Mouse (Mus musculus): Measurements from ENCODE around the gene Ccdc61. TPM values are rescaled to one million over a fixed set of nuclear protein-coding genes. Genes with fewer than 3 reads are reported as not detected.
A peak's percentile ranks its signal among the peaks of the same experiment; 100 is the strongest.
"Not testable (repeated sequence)": the region's sequence is repeated elsewhere in the genome, so short reads cannot be mapped to it uniquely, and the experiment has no call there.

The Ccdc61 gene
- polyA plus RNA-seq, 1 experiment from 2014 or later = 27.9 TPM

GRCm38 (mm10) chr7:18875372-18875771 lies 34.8 kb downstream of the Ccdc61 start:
- peaks cover 4% of the 10 kb centered on the region; the same call in 1 of the 2 replicates for H3K4me1 ChIP-seq
- no peak overlapping the region for H3K4me2 ChIP-seq
- no peak overlapping the region for H3K27ac ChIP-seq
- H3K36me3 ChIP-seq (ENCODE audit: poor library complexity, severe bottlenecking) = no peaks in the 10 kb centered on the region
- H3K9me3 ChIP-seq (replicated peaks) = no peaks in the 10 kb centered on the region
- H3K4me3 ChIP-seq = no peak overlapping the region
- H3K9ac ChIP-seq = no peak overlapping the region
- no peak for ATAC-seq
- H3K27me3 ChIP-seq = no peaks in the 10 kb centered on the region
- WGBS = 88% methylated on average over 5 of the region's 5 CpGs

DNA sequence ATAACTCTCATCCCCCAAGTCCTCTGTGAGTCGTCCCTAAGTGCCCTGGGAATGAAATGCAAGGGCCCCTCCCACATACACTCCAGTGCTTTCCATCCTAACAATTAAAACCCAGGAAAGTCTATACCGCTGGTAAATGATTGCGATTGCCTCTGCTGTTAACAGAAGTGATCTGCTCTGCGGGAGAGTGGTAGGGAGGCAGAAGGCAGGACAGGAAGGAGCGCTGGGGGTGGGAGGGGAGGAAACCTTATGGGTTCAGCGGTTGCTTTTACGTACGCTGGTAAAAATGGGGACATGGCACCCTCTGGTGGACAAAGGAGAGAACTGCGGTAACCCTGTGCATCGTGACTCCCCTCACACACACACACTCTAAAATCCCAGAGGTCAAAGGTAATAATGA lies 37.0 kb downstream of the Ccdc61 start:
- H3K27ac ChIP-seq = no peak overlapping the region
- peak overlapping the region; percentile 45 for H3K4me3 ChIP-seq
- H3K9me3 ChIP-seq (replicated peaks) = peaks cover 4% of the 10 kb centered on the region; the same call in 1 of the 2 replicates
- no peaks in the 10 kb centered on the region for H3K36me3 ChIP-seq (ENCODE audit: poor library complexity, severe bottlenecking)
- ATAC-seq = peak; percentile 81
- H3K4me1 ChIP-seq = peaks cover 4% of the 10 kb centered on the region; the same call in 1 of the 2 replicates
- H3K27me3 ChIP-seq = no peaks in the 10 kb centered on the region
- WGBS = under 1% methylated on average over 10 of the region's 10 CpGs
- H3K4me2 ChIP-seq = peak overlapping the region; percentile 86
- peak overlapping the region; percentile 63 for H3K9ac ChIP-seq

GRCm38 (mm10) chr7:18872816-18873215 lies 37.4 kb downstream of the Ccdc61 start:
- 4% methylated on average over 7 of the region's 7 CpGs for WGBS
- H3K9ac ChIP-seq = peak overlapping the region; percentile 63
- H3K27ac ChIP-seq = no peak overlapping the region
- peak; percentile 60 for ATAC-seq
- H3K36me3 ChIP-seq (ENCODE audit: poor library complexity, severe bottlenecking) = no peaks in the 10 kb centered on the region
- H3K9me3 ChIP-seq (replicated peaks) = peaks cover 8% of the 10 kb centered on the region; the same call in 1 of the 2 replicates
- H3K4me1 ChIP-seq = peaks cover 4% of the 10 kb centered on the region; the same call in 1 of the 2 replicates
- H3K4me2 ChIP-seq = peak overlapping the region; percentile 86
- H3K27me3 ChIP-seq = no peaks in the 10 kb centered on the region
- peak overlapping the region; percentile 45 for H3K4me3 ChIP-seq

- H3K9me3 ChIP-seq (replicated peaks) = peaks cover 8% of the 10 kb centered on the region; the same call in 1 of the 2 replicates
- no peaks in the 10 kb centered on the region for H3K36me3 ChIP-seq (ENCODE audit: poor library complexity, severe bottlenecking)
- peaks cover 4% of the 10 kb centered on the region; the same call in 1 of the 2 replicates for H3K4me1 ChIP-seq
- H3K4me2 ChIP-seq = peak overlapping the region; percentile 86
- no peaks in the 10 kb centered on the region for H3K27me3 ChIP-seq
- peak overlapping the region; percentile 63 for H3K9ac ChIP-seq
- 32% methylated on average over 13 of the region's 14 CpGs for WGBS
- H3K27ac ChIP-seq = no peak overlapping the region
- peak overlapping the region; percentile 45 for H3K4me3 ChIP-seq
- peak; percentile 66 for ATAC-seq
Measured at GRCm38 (mm10) chr7:18872014-18872802, 38.0 kb downstream of the Ccdc61 start.

- H3K27me3 ChIP-seq; H3K4me3 ChIP-seq; H3K36me3 ChIP-seq (ENCODE audit: poor library complexity, severe bottlenecking); H3K4me1 ChIP-seq; H3K9me3 ChIP-seq (replicated peaks); ATAC-seq; H3K4me2 ChIP-seq; H3K9ac ChIP-seq; H3K27ac ChIP-seq: not testable (repeated sequence)
- 89% methylated on average over 1 of the region's 8 CpGs for WGBS
Measured at GRCm38 (mm10) chr7:18871031-18871430, 39.2 kb downstream of the Ccdc61 start, which contains the start of gene Pglyrp1. Gene Pglyrp1 (plus strand): TSS chr7:18871331.

DNA sequence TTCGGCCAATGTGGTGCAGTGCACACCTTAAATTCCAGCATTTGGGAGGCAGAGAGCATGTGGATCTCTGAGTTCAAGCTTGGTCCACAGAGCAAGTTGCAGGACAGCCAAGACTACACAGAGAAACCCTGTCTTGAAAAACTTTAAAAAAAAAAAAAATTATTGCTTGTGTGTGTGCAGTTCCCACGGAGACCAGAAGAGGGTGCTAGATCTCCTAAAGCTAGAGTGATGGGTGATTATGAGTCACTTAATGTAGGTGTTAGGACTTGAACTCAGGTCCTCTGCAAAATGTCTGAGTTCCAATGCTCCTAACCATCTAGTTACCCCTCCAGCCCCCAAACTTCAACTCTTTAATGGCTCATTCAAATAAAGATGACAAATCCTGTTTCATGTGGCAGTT lies 41.7 kb downstream of the Ccdc61 start:
- 82% methylated on average over 2 of the region's 2 CpGs for WGBS
- Histone ChIP-seq H3K27ac (no peak overlapping the region), H3K27me3 (no peaks in the 10 kb centered on the region), H3K4me1 (peaks cover 4% of the 10 kb centered on the region; the same call in 1 of the 2 replicates), H3K4me3 (no peak overlapping the region), H3K9me3 (replicated peaks) (peaks cover 8% of the 10 kb centered on the region; the same call in 1 of the 2 replicates), H3K9ac (no peak overlapping the region), H3K36me3 (ENCODE audit: poor library complexity, severe bottlenecking) (no peaks in the 10 kb centered on the region), H3K4me2 (no peak overlapping the region)
- ATAC-seq = no peak

GRCm38 (mm10) chr7:18862801-18863200 lies 47.4 kb downstream of the Ccdc61 start:
- H3K4me2 ChIP-seq = no peak overlapping the region
- H3K27me3 ChIP-seq = no peaks in the 10 kb centered on the region
- H3K4me1 ChIP-seq = no peaks in the 10 kb centered on the region
- H3K4me3 ChIP-seq = no peak overlapping the region
- H3K36me3 ChIP-seq (ENCODE audit: poor library complexity, severe bottlenecking) = no peaks in the 10 kb centered on the region
- H3K9ac ChIP-seq = no peak overlapping the region
- 0 out of 2 replicates have a peak, but pooled peaks cover under 1% of the 10 kb centered on the region for H3K9me3 ChIP-seq (replicated peaks)
- ATAC-seq = no peak
- 86% methylated on average over 6 of the region's 6 CpGs for WGBS
- no peak overlapping the region for H3K27ac ChIP-seq

DNA sequence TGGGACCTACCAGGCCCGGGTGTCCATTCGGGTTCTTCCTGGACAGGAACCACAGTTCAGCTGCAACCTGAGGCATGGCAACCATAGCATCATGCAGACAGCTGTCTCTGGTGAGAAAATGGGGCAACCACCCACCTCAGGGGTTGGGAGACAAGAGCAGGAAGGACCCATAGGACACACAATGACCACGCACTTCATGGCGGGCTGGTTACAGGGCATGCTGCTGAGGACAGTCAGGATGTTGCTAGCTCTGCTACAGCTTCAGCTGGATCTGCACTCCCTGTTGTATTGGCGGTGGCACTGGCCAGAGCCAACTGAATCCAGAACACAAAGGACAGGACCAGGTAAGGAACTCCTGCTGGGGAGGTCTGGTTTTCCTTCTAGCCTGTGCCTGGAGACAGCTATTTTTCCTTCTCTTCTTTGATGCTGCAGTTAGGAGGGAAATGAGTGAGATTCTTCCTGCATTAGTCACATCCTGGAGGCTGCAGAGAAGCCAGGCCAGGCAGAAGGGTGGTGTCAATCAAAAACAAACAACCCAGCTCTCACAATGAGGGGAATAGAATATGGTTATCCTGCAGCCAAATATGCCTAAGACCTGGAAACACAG lies 51.8 kb downstream of the Ccdc61 start:
- Histone ChIP-seq H3K9ac (no peak overlapping the region), H3K36me3 (ENCODE audit: poor library complexity, severe bottlenecking) (no peaks in the 10 kb centered on the region), H3K9me3 (replicated peaks) (no peaks in the 10 kb centered on the region), H3K27ac (no peak overlapping the region), H3K4me2 (no peak overlapping the region), H3K27me3 (no peaks in the 10 kb centered on the region), H3K4me1 (no peaks in the 10 kb centered on the region), H3K4me3 (no peak overlapping the region)
- ATAC-seq = no peak
- 78% methylated on average over 5 of the region's 5 CpGs for WGBS

DNA sequence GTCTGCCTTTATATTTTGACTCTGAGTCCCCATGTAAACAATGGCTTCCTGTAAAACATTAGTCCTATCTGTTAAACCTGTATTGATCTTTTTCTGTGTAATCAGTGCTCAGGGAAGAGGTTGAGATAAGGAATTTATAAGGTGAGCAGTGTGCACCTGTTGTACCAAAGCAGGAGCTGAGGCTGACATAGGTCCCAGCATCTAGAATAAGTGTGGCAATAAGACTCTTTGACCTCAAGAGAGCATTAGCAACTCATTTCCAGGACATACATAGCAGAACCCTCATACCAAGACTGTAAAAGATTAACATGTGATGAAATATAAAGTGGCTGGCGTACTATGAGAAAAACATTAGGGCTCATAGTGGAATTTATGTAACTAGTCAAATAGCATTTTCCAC lies 61.8 kb downstream of the Ccdc61 start:
- Histone ChIP-seq H3K27ac (no peak overlapping the region), H3K27me3 (no peaks in the 10 kb centered on the region), H3K36me3 (ENCODE audit: poor library complexity, severe bottlenecking) (no peaks in the 10 kb centered on the region), H3K4me3 (no peak overlapping the region), H3K4me1 (no peaks in the 10 kb centered on the region), H3K9ac (no peak overlapping the region), H3K4me2 (no peak overlapping the region), H3K9me3 (replicated peaks) (no peaks in the 10 kb centered on the region)
- no peak for ATAC-seq
- 91% methylated on average over 1 of the region's 1 CpGs for WGBS

DNA sequence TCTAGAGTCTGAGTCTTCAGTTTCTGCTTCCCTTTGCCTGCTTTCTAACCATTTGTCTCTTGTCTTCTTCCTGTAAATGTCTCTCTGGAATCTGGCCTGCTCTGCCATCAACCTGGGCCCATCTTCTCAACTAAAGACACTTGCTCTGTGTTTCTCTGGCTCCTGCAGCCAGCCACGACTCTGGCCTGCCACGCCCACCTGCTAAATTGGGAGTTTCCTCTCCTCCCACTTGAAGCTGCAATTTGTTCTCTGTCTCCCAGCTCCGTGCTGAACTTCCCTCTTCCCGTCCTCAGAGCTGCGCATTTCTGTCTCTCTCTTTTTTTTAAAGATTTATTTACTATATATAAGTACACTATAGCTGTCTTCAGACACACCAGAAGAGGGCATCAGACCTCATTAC lies 65.4 kb downstream of the Ccdc61 start:
- WGBS = 55% methylated on average over 5 of the region's 5 CpGs
- Histone ChIP-seq H3K36me3 (ENCODE audit: poor library complexity, severe bottlenecking) (no peaks in the 10 kb centered on the region), H3K4me3 (no peak overlapping the region), H3K4me1 (0 out of 2 replicates have a peak, but pooled peaks cover 4% of the 10 kb centered on the region), H3K4me2 (no peak overlapping the region), H3K9me3 (replicated peaks) (no peaks in the 10 kb centered on the region), H3K27ac (no peak overlapping the region), H3K27me3 (no peaks in the 10 kb centered on the region), H3K9ac (no peak overlapping the region)
- no peak for ATAC-seq

GRCm38 (mm10) chr7:18841174-18841567 lies 69.0 kb downstream of the Ccdc61 start:
- Histone ChIP-seq H3K4me3 (no peak overlapping the region), H3K36me3 (ENCODE audit: poor library complexity, severe bottlenecking) (no peaks in the 10 kb centered on the region), H3K4me2 (peak overlapping the region; percentile 63), H3K9me3 (replicated peaks) (no peaks in the 10 kb centered on the region), H3K27ac (no peak overlapping the region), H3K27me3 (no peaks in the 10 kb centered on the region), H3K4me1 (0 out of 2 replicates have a peak, but pooled peaks cover 4% of the 10 kb centered on the region), H3K9ac (no peak overlapping the region)
- WGBS = 73% methylated on average over 1 of the region's 1 CpGs
- ATAC-seq = no peak

All from forebrain, embryonic 13.5 days (tissue).